Mouse (Mus musculus): ENCODE data around the gene Palm3. TPM values are rescaled to one million over a fixed set of nuclear protein-coding genes. Genes with fewer than 3 reads are reported as not detected.

Palm3 gene
- total and polyA plus RNA-seq, 3 experiments: 0.13 to 0.77 (median 0.16) TPM

GRCm38 (mm10) chr8:84042948-84043342 lies 21.7 kb downstream of the Palm3 start:
- Histone ChIP-seq H3K4me3 (replicated peaks in 1 of 3; ENCODE audit: low read depth in 2 of 3, low read length in 2 of 3, poor library complexity in 1 of 3) (peak overlapping the region in 2 of 3 experiments; percentile 5 to 66), H3K9me3 (replicated peaks; ENCODE audit: low read length) (peaks cover 3% of the 10 kb centered on the region), H3K79me2 (replicated peaks; ENCODE audit: control insufficient read depth, extremely low read depth, insufficient read depth, poor library complexity, severe bottlenecking) (no peaks in the 10 kb centered on the region), H3K27ac (ENCODE audit: insufficient read depth, low read depth) (no peak overlapping the region), H3K4me2 (ENCODE audit: insufficient read depth, low read depth, poor library complexity, severe bottlenecking) (peak overlapping the region; percentile 79), H3K36me3 (replicated peaks in 1 of 2; ENCODE audit: control insufficient read depth in 1 of 2, insufficient read depth in 1 of 2, low read length in 1 of 2) (peaks cover 0 to 17% of the 10 kb centered on the region in 2 experiments), H3K9ac (ENCODE audit: insufficient read depth, low read depth) (no peak overlapping the region), H3K4me1 (ENCODE audit: control insufficient read depth in 1 of 2, insufficient read depth in 2 of 2) (peaks cover 6 to 20% of the 10 kb centered on the region in 2 experiments), H3K27me3 (replicated peaks) (peaks cover 9% of the 10 kb centered on the region)
- in situ Hi-C loops (cut with MboI; ENCODE audit: low pct_ligation_motif_present, low pct_unique_long_range_greater_than_20kb, low sequenced_read_pairs) (loop anchor here (25.0 kb wide), 1 partner anchor 294 kb away; no protein-coding TSS in a partner anchor), dilution Hi-C loops (cut with MboI; ENCODE audit: extremely low pct_ligation_motif_present, extremely low pct_unique_long_range_greater_than_20kb, low sequenced_read_pairs) (no loop called here)
- DNase-seq (ENCODE audit: extremely low read depth): no peak
- TF ChIP-seq POLR2AphosphoS2 (IDR thresholded peaks at IDR 0.05; ENCODE audit: low read depth, low read length): no peak
- no peak for TF ChIP-seq NELFE (IDR thresholded peaks at IDR 0.05; ENCODE audit: low read depth, low read length)
- TF ChIP-seq PAX5 (IDR thresholded peaks at IDR 0.05; ENCODE audit: low read length): no peak
- TF ChIP-seq SMC3 (IDR thresholded peaks at IDR 0.05; ENCODE audit: low read depth, low read length): no peak

GRCm38 (mm10) chr8:84044103-84044502 lies 22.8 kb downstream of the Palm3 start:
- TF ChIP-seq NRF1 (IDR thresholded peaks at IDR 0.05; ENCODE audit: low read depth, low read length): no peak
- no peak for TF ChIP-seq MAZ (IDR thresholded peaks at IDR 0.05; ENCODE audit: low read depth, low read length)
- no peak for TF ChIP-seq GABPA (IDR thresholded peaks at IDR 0.05; ENCODE audit: insufficient replicate concordance, low read depth, low read length)
- no peak overlapping the region for H3K4me3 ChIP-seq (replicated peaks in 1 of 3; ENCODE audit: low read depth in 2 of 3, low read length in 2 of 3, poor library complexity in 1 of 3)
- in situ Hi-C loops (cut with MboI; ENCODE audit: low pct_ligation_motif_present, low pct_unique_long_range_greater_than_20kb, low sequenced_read_pairs): loop anchor here (25.0 kb wide), 1 partner anchor 293 kb away; no protein-coding TSS in a partner anchor
- dilution Hi-C loops (cut with MboI; ENCODE audit: extremely low pct_ligation_motif_present, extremely low pct_unique_long_range_greater_than_20kb, low sequenced_read_pairs): no loop called here
- H3K36me3 ChIP-seq (replicated peaks in 1 of 2; ENCODE audit: control insufficient read depth in 1 of 2, insufficient read depth in 1 of 2, low read length in 1 of 2): peaks cover 0 to 7% of the 10 kb centered on the region in 2 experiments
- H3K79me2 ChIP-seq (replicated peaks; ENCODE audit: control insufficient read depth, extremely low read depth, insufficient read depth, poor library complexity, severe bottlenecking): no peaks in the 10 kb centered on the region
- H3K4me1 ChIP-seq (ENCODE audit: control insufficient read depth in 1 of 2, insufficient read depth in 2 of 2): peaks cover 6 to 20% of the 10 kb centered on the region in 2 experiments
- H3K27ac ChIP-seq (ENCODE audit: insufficient read depth, low read depth): no peak overlapping the region
- no peak overlapping the region for H3K9ac ChIP-seq (ENCODE audit: insufficient read depth, low read depth)
- peaks cover 3% of the 10 kb centered on the region for H3K9me3 ChIP-seq (replicated peaks; ENCODE audit: low read length)
- peaks cover 14% of the 10 kb centered on the region for H3K27me3 ChIP-seq (replicated peaks)
- DNase-seq (ENCODE audit: extremely low read depth): no peak
- no peak overlapping the region for H3K4me2 ChIP-seq (ENCODE audit: insufficient read depth, low read depth, poor library complexity, severe bottlenecking)

GRCm38 (mm10) chr8:84044900-84045299 lies 23.6 kb downstream of the Palm3 start, which contains the start of gene Rln3:
Rln3 (minus strand) TSS chr8:84045000.
- peaks cover 3% of the 10 kb centered on the region for H3K9me3 ChIP-seq (replicated peaks; ENCODE audit: low read length)
- dilution Hi-C loops (cut with MboI; ENCODE audit: extremely low pct_ligation_motif_present, extremely low pct_unique_long_range_greater_than_20kb, low sequenced_read_pairs) (no loop called here), in situ Hi-C loops (cut with MboI; ENCODE audit: low pct_ligation_motif_present, low pct_unique_long_range_greater_than_20kb, low sequenced_read_pairs) (loop anchor here (25.0 kb wide), 1 partner anchor 292 kb away; no protein-coding TSS in a partner anchor)
- H3K79me2 ChIP-seq (replicated peaks; ENCODE audit: control insufficient read depth, extremely low read depth, insufficient read depth, poor library complexity, severe bottlenecking): no peaks in the 10 kb centered on the region
- no peak for DNase-seq (ENCODE audit: extremely low read depth)
- H3K9ac ChIP-seq (ENCODE audit: insufficient read depth, low read depth): no peak within 1 kb of the TSS
- TF ChIP-seq JUND (conservative IDR thresholded peaks at IDR 0.05; ENCODE audit: low read depth, low read length) (no peak), USF2 (conservative IDR thresholded peaks at IDR 0.05; ENCODE audit: low read depth, low read length) (no peak), MYC (IDR thresholded peaks at IDR 0.05; ENCODE audit: low read depth, low read length) (no peak), RAD21 (IDR thresholded peaks at IDR 0.05; ENCODE audit: low read depth, low read length) (no peak), MXI1 (IDR thresholded peaks at IDR 0.05; ENCODE audit: low read depth, low read length) (no peak), TBP (conservative IDR thresholded peaks at IDR 0.05; ENCODE audit: low read depth, low read length) (no peak), USF1 (IDR thresholded peaks at IDR 0.05; ENCODE audit: low read depth, low read length) (no peak), ZC3H11A (IDR thresholded peaks at IDR 0.05; ENCODE audit: low read depth, low read length) (no peak), MEF2A (IDR thresholded peaks at IDR 0.05; ENCODE audit: borderline replicate concordance, low read depth, low read length) (no peak), NELFE (IDR thresholded peaks at IDR 0.05; ENCODE audit: low read depth, low read length) (no peak), KAT2A (IDR thresholded peaks at IDR 0.05; ENCODE audit: insufficient replicate concordance, low read length) (no peak), SIN3A (IDR thresholded peaks at IDR 0.05; ENCODE audit: low read length) (no peak), IRF4 (IDR thresholded peaks at IDR 0.05; ENCODE audit: low read depth, low read length) (no peak), NRF1 (IDR thresholded peaks at IDR 0.05; ENCODE audit: low read depth, low read length) (no peak), CHD1 (IDR thresholded peaks at IDR 0.05; ENCODE audit: low read depth, low read length) (no peak), HCFC1 (IDR thresholded peaks at IDR 0.05; ENCODE audit: low read depth, low read length) (no peak), BHLHE40 (IDR thresholded peaks at IDR 0.05; ENCODE audit: low read depth, low read length) (no peak)
- no peak within 1 kb of the TSS for H3K4me3 ChIP-seq (replicated peaks in 1 of 3; ENCODE audit: low read depth in 2 of 3, low read length in 2 of 3, poor library complexity in 1 of 3)
- no peak within 1 kb of the TSS for H3K27ac ChIP-seq (ENCODE audit: insufficient read depth, low read depth)
- H3K4me2 ChIP-seq (ENCODE audit: insufficient read depth, low read depth, poor library complexity, severe bottlenecking): no peak within 1 kb of the TSS
- H3K4me1 ChIP-seq (ENCODE audit: control insufficient read depth in 1 of 2, insufficient read depth in 2 of 2): peaks cover 6 to 16% of the 10 kb centered on the region in 2 experiments
- H3K36me3 ChIP-seq (replicated peaks in 1 of 2; ENCODE audit: control insufficient read depth in 1 of 2, insufficient read depth in 1 of 2, low read length in 1 of 2): peaks cover 0 to 7% of the 10 kb centered on the region in 2 experiments
- H3K27me3 ChIP-seq (replicated peaks): peaks cover 14% of the 10 kb centered on the region
